Mouse (Mus musculus) hindbrain, embryonic 15.5 days (tissue): ENCODE results near the gene Lrmda. TPM values are rescaled to one million over a fixed set of nuclear protein-coding genes. Genes with fewer than 3 reads are reported as not detected.

ENCODE experiments used
- ATAC-seq: fragments of 200-750 bp; cut with Nextera tagmentation; 2 replicates; pipeline ENCODE4 v1.8.0; 2017; ENCODE audit warnings: low read depth, moderate number of reproducible peaks, moderate TSS enrichment; ENCODE audit not compliant: low FRiP score
- H3K27ac ChIP-seq: fragments of 300-500 bp; sonication (generic); replicated peaks from 2 replicates; pipeline ENCODE4 v1.5.1; 2015; ENCODE audit warnings: mild to moderate bottlenecking, inconsistent platforms
- H3K27me3 ChIP-seq: fragments of 300-500 bp; sonication (generic); 2 replicates; pipeline ENCODE4 v1.6.1; 2015; ENCODE audit warnings: control low read depth, inconsistent platforms
- H3K36me3 ChIP-seq: fragments of 300-500 bp; sonication (generic); 2 replicates; pipeline ENCODE4 v1.6.1; 2015; ENCODE audit warnings: control low read depth, inconsistent platforms
- H3K4me1 ChIP-seq: fragments of 300-500 bp; sonication (generic); replicated peaks from 2 replicates; pipeline ENCODE4 v1.6.1; 2015; ENCODE audit warnings: control low read depth, inconsistent platforms
- H3K4me2 ChIP-seq: fragments of 300-500 bp; sonication (generic); 2 replicates; pipeline ENCODE4 v1.6.1; 2015; ENCODE audit warnings: moderate library complexity, mild to moderate bottlenecking, inconsistent platforms
- H3K4me3 ChIP-seq: fragments of 300-500 bp; sonication (generic); 2 replicates; pipeline ENCODE4 v1.5.1; 2015; ENCODE audit warnings: mild to moderate bottlenecking, inconsistent platforms
- H3K9ac ChIP-seq: fragments of 300-500 bp; sonication (generic); 2 replicates; pipeline ENCODE4 v1.6.1; 2015; ENCODE audit warnings: inconsistent platforms
- H3K9me3 ChIP-seq: fragments of 300-500 bp; sonication (generic); 2 replicates; pipeline ENCODE4 v1.6.1; 2016; ENCODE audit warnings: control low read depth, inconsistent platforms
- WGBS: fragments of 180-500 bp; shearing (Covaris S2); methylation state at CpG from one replicate; pipeline ENCODE4 v1.1.7; 2015; 5-methylcytosine and 5-hydroxymethylcytosine counted together
- polyA plus RNA-seq: library from polyadenylated mRNA; unstranded; fragments of >200 nt; fragmentation: Nextera tagmentation; extraction: Ambion mirVana; gene quantifications from 2 replicates; pipeline ENCODE4 v1.2.1, GENCODE M21; 2015

The Lrmda gene
- polyA plus RNA-seq, 1 experiment from 2014 or later, result 0.23 TPM

GRCm38 (mm10) chr14:23046330-23046729 lies 1026.8 kb downstream of the Lrmda start:
- H3K9ac ChIP-seq, result no peak overlapping the region
- H3K4me1 ChIP-seq, result no peaks in the 10 kb centered on the region
- no peaks in the 10 kb centered on the region for H3K9me3 ChIP-seq
- H3K4me3 ChIP-seq, result no peak overlapping the region
- H3K36me3 ChIP-seq, result no peaks in the 10 kb centered on the region
- H3K27me3 ChIP-seq, result 0 out of 2 replicates have a peak, but pooled peaks cover 2% of the 10 kb centered on the region
- H3K27ac ChIP-seq, result no peak overlapping the region
- H3K4me2 ChIP-seq, result no peak overlapping the region
- WGBS, result 17% methylated on average over 4 of the region's 4 CpGs
- ATAC-seq, result 0 out of 2 replicates have a peak, but pooled peaks have one; percentile 34

- no peak for ATAC-seq
- H3K27me3 ChIP-seq, result 0 out of 2 replicates have a peak, but pooled peaks cover 2% of the 10 kb centered on the region
- no peaks in the 10 kb centered on the region for H3K36me3 ChIP-seq
- no peak overlapping the region for H3K27ac ChIP-seq
- H3K4me1 ChIP-seq, result 0 out of 2 replicates have a peak, but pooled peaks cover 2% of the 10 kb centered on the region
- H3K4me3 ChIP-seq, result no peak overlapping the region
- H3K9me3 ChIP-seq, result no peaks in the 10 kb centered on the region
- WGBS, result 72% methylated on average over 7 of the region's 7 CpGs
- H3K4me2 ChIP-seq, result no peak overlapping the region
- no peak overlapping the region for H3K9ac ChIP-seq
Measured at GRCm38 (mm10) chr14:23051441-23051840, 1031.9 kb downstream of the Lrmda start.

- Histone ChIP-seq H3K36me3 (no peaks in the 10 kb centered on the region), H3K4me2 (no peak overlapping the region), H3K4me3 (no peak overlapping the region), H3K9ac (no peak overlapping the region), H3K9me3 (no peaks in the 10 kb centered on the region), H3K4me1 (0 out of 2 replicates have a peak, but pooled peaks cover 2% of the 10 kb centered on the region), H3K27ac (no peak overlapping the region), H3K27me3 (no peaks in the 10 kb centered on the region)
- WGBS, result 47% methylated on average over 11 of the region's 11 CpGs
- peak; percentile 80; the same call in 1 of the 2 replicates for ATAC-seq
Measured at GRCm38 (mm10) chr14:23052833-23053592, 1033.5 kb downstream of the Lrmda start.

- 89% methylated on average over 6 of the region's 6 CpGs for WGBS
- Histone ChIP-seq H3K9ac (no peak overlapping the region), H3K36me3 (no peaks in the 10 kb centered on the region), H3K4me1 (0 out of 2 replicates have a peak, but pooled peaks cover 2% of the 10 kb centered on the region), H3K27ac (no peak overlapping the region), H3K4me3 (no peak overlapping the region), H3K9me3 (no peaks in the 10 kb centered on the region), H3K4me2 (no peak overlapping the region), H3K27me3 (no peaks in the 10 kb centered on the region)
- no peak for ATAC-seq
Measured at GRCm38 (mm10) chr14:23057228-23057976, 1037.9 kb downstream of the Lrmda start.

GRCm38 (mm10) chr14:23057987-23058386 lies 1038.5 kb downstream of the Lrmda start:
- Histone ChIP-seq H3K9me3 (no peaks in the 10 kb centered on the region), H3K4me3 (no peak overlapping the region), H3K4me2 (no peak overlapping the region), H3K36me3 (no peaks in the 10 kb centered on the region), H3K27ac (no peak overlapping the region), H3K9ac (no peak overlapping the region), H3K27me3 (no peaks in the 10 kb centered on the region), H3K4me1 (0 out of 2 replicates have a peak, but pooled peaks cover under 1% of the 10 kb centered on the region)
- ATAC-seq, result no peak
- WGBS, result 93% methylated on average over 2 of the region's 2 CpGs

GRCm38 (mm10) chr14:23078719-23079118 lies 1059.2 kb downstream of the Lrmda start:
- no peaks in the 10 kb centered on the region for H3K4me1 ChIP-seq
- no peaks in the 10 kb centered on the region for H3K27me3 ChIP-seq
- ATAC-seq, result no peak
- 78% methylated on average over 1 of the region's 1 CpGs for WGBS
- H3K27ac ChIP-seq, result no peak overlapping the region
- H3K36me3 ChIP-seq, result no peaks in the 10 kb centered on the region
- no peak overlapping the region for H3K4me2 ChIP-seq
- H3K9me3 ChIP-seq, result no peaks in the 10 kb centered on the region
- H3K9ac ChIP-seq, result no peak overlapping the region
- no peak overlapping the region for H3K4me3 ChIP-seq

- Histone ChIP-seq H3K27ac (no peak overlapping the region), H3K4me2 (no peak overlapping the region), H3K9ac (no peak overlapping the region), H3K27me3 (no peaks in the 10 kb centered on the region), H3K4me3 (no peak overlapping the region), H3K4me1 (no peaks in the 10 kb centered on the region), H3K36me3 (no peaks in the 10 kb centered on the region), H3K9me3 (no peaks in the 10 kb centered on the region)
- WGBS, result 85% methylated on average over 1 of the region's 1 CpGs
- no peak for ATAC-seq
Measured at GRCm38 (mm10) chr14:23084241-23084773, 1064.8 kb downstream of the Lrmda start.

- no peak for ATAC-seq
- H3K4me2 ChIP-seq, result no peak overlapping the region
- H3K4me3 ChIP-seq, result no peak overlapping the region
- H3K9me3 ChIP-seq, result no peaks in the 10 kb centered on the region
- no peaks in the 10 kb centered on the region for H3K27me3 ChIP-seq
- H3K9ac ChIP-seq, result no peak overlapping the region
- no peaks in the 10 kb centered on the region for H3K4me1 ChIP-seq
- no peak overlapping the region for H3K27ac ChIP-seq
- H3K36me3 ChIP-seq, result no peaks in the 10 kb centered on the region
- 88% methylated on average over 1 of the region's 1 CpGs for WGBS
Measured at GRCm38 (mm10) chr14:23084797-23085196, 1065.3 kb downstream of the Lrmda start.

- ATAC-seq, result no peak
- H3K27ac ChIP-seq, result no peak overlapping the region
- no peaks in the 10 kb centered on the region for H3K9me3 ChIP-seq
- H3K27me3 ChIP-seq, result no peaks in the 10 kb centered on the region
- no peaks in the 10 kb centered on the region for H3K36me3 ChIP-seq
- H3K4me1 ChIP-seq, result peaks cover 21% of the 10 kb centered on the region
- H3K9ac ChIP-seq, result no peak overlapping the region
- no peak overlapping the region for H3K4me3 ChIP-seq
- 90% methylated on average over 4 of the region's 4 CpGs for WGBS
- H3K4me2 ChIP-seq, result no peak overlapping the region
Measured at GRCm38 (mm10) chr14:23093306-23093705, 1073.8 kb downstream of the Lrmda start.

- ATAC-seq, result no peak
- H3K9me3 ChIP-seq, result no peaks in the 10 kb centered on the region
- peaks cover 21% of the 10 kb centered on the region for H3K4me1 ChIP-seq
- no peaks in the 10 kb centered on the region for H3K27me3 ChIP-seq
- no peak overlapping the region for H3K4me3 ChIP-seq
- H3K36me3 ChIP-seq, result no peaks in the 10 kb centered on the region
- WGBS, result 38% methylated on average over 5 of the region's 5 CpGs
- H3K27ac ChIP-seq, result peak overlapping the region; percentile 40
- H3K4me2 ChIP-seq, result 0 out of 2 replicates have a peak overlapping the region, but pooled peaks have one; percentile 2
- H3K9ac ChIP-seq, result no peak overlapping the region
Measured at GRCm38 (mm10) chr14:23094546-23095157, 1075.1 kb downstream of the Lrmda start.

GRCm38 (mm10) chr14:23095158-23096016 lies 1075.9 kb downstream of the Lrmda start:
- ATAC-seq, result no peak

More at GRCm38 (mm10) chr14:23095158-23096016, 1075.9 kb downstream of the Lrmda start:
- Histone ChIP-seq H3K27me3 (no peaks in the 10 kb centered on the region), H3K9ac (no peak overlapping the region), H3K9me3 (no peaks in the 10 kb centered on the region), H3K36me3 (no peaks in the 10 kb centered on the region), H3K4me1 (peaks cover 21% of the 10 kb centered on the region), H3K27ac (peak overlapping the region; percentile 46), H3K4me3 (no peak overlapping the region), H3K4me2 (0 out of 2 replicates have a peak overlapping the region, but pooled peaks have one; percentile 2)
- WGBS, result 52% methylated on average over 10 of the region's 10 CpGs
